ENCODE assay signal across 17 mouse cellular contexts in the genomic region with DNA sequence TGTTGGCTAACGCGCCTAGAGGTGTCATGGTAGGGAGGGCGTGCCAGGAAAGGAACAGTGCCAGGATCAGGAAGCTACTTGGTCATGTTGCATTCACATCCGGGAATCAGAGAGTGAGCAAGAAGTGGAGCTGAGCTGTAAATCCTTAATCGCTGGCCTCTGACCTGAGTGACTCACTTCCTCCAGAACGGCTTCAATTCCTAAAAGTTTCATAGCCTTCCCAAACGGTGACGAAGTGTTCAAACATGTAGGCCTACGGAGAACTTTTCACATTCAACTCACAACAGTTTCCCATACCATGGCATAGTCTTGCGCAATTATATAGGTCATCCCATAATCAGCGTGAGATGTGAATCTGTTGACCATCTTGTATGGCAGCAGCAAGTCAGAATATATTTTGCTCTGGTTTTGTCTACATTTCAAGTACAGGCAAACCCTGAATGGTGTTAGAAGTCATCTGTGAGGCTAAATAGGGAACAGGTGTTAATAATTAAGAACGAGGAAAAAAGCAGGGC.
DNase-seq lines count a peak whose midpoint lies in the region; ATAC-seq and TF ChIP-seq lines count a peak whose summit lies in the region.
"Had no signal": no experiment of that assay in that cellular context is flagged by ENCODE, and none has a peak within 500 bp of the region (broad histone marks: within the 10 kb centered on the region; RNA-seq: fewer than 3 reads in every experiment).

No protein-coding gene starts in this region.

- WGBS in kidney, adult 2 months = 66% methylated on average over 12 of the region's 12 CpGs
- 79% methylated on average over 12 of the region's 12 CpGs for WGBS in kidney, embryonic 14.5 days
- WGBS in forebrain, embryonic 12.5 days = 91% methylated on average over 12 of the region's 12 CpGs
- WGBS in forebrain, embryonic 16.5 days = 86% methylated on average over 12 of the region's 12 CpGs

- no peak overlapping the region for H3K4me2 ChIP-seq in kidney, embryonic 14.5 days (replicated peaks; ENCODE audit: low read depth, low read length)
- H3K4me2 ChIP-seq in forebrain, embryonic 12.5 days = no peak overlapping the region
- H3K4me2 ChIP-seq in forebrain, embryonic 16.5 days (ENCODE audit: low read length) = no peak overlapping the region
- H3K4me2 ChIP-seq: midbrain, embryonic 11.5 days had no signal

- peak; percentile 36 for DNase-seq in kidney, adult 2 months
- peak; percentile 62 for DNase-seq in 3T3-L1 (ENCODE audit: low read depth, low spot score)
- peak; percentile 1 for DNase-seq in R1 (ENCODE audit: low read depth, low spot score)
- DNase-seq in fibroblast of lung, adult 2 months (ENCODE audit: low read depth) = peak; percentile 50
- DNase-seq in adrenal gland, postnatal 25 days = no peak
- DNase-seq: forebrain, postnatal 0 days; gastrocnemius, adult 2 months; heart, postnatal 4 days; kidney, postnatal 4 days; lung, adult 18-20 months; thymus, postnatal 25 days had no signal

- no peak overlapping the region for H3K4me3 ChIP-seq in kidney, adult 2 months (ENCODE audit: insufficient read depth, low read depth, low read length)
- H3K4me3 ChIP-seq in kidney, embryonic 14.5 days (ENCODE audit: low read length) = no peak overlapping the region
- no peak overlapping the region for H3K4me3 ChIP-seq in forebrain, embryonic 12.5 days (replicated peaks)
- no peak overlapping the region for H3K4me3 ChIP-seq in forebrain, embryonic 16.5 days (replicated peaks; ENCODE audit: low read length)
- H3K4me3 ChIP-seq: gastrocnemius, adult 2 months had no signal

- H3K36me3 ChIP-seq in kidney, adult 2 months (ENCODE audit: control insufficient read depth, insufficient read depth, low read length) = no peaks in the 10 kb centered on the region
- no peaks in the 10 kb centered on the region for H3K36me3 ChIP-seq in kidney, embryonic 14.5 days (ENCODE audit: control insufficient read depth, insufficient read depth, low read length)
- no peaks in the 10 kb centered on the region for H3K36me3 ChIP-seq in forebrain, embryonic 12.5 days (replicated peaks)
- H3K36me3 ChIP-seq in forebrain, embryonic 16.5 days (ENCODE audit: control insufficient read depth, insufficient read depth) = no peaks in the 10 kb centered on the region

- ATAC-seq in kidney, embryonic 14.5 days (ENCODE audit: low FRiP score, low TSS enrichment) = no peak
- no peak for ATAC-seq in forebrain, embryonic 12.5 days (ENCODE audit: low FRiP score)
- ATAC-seq in forebrain, embryonic 16.5 days = no peak
- ATAC-seq: forebrain, postnatal 0 days; inflammation-experienced regulatory T-cells, adult 6 months had no signal

- no peak overlapping the region for H3K9ac ChIP-seq in kidney, embryonic 14.5 days (ENCODE audit: low read depth, low read length)
- no peak overlapping the region for H3K9ac ChIP-seq in forebrain, embryonic 12.5 days
- H3K9ac ChIP-seq in forebrain, embryonic 16.5 days (replicated peaks; ENCODE audit: low read depth, low read length) = no peak overlapping the region
- H3K9ac ChIP-seq: forebrain, postnatal 0 days had no signal

- H3K9me3 ChIP-seq in kidney, embryonic 14.5 days (ENCODE audit: control insufficient read depth, low read length) = no peaks in the 10 kb centered on the region
- no peaks in the 10 kb centered on the region for H3K9me3 ChIP-seq in forebrain, embryonic 12.5 days
- H3K9me3 ChIP-seq in forebrain, embryonic 16.5 days (ENCODE audit: control insufficient read depth, low read length) = no peaks in the 10 kb centered on the region

- no peak for TF ChIP-seq POLR2A in kidney, adult 2 months (IDR thresholded peaks at IDR 0.05; ENCODE audit: low read depth, low read length)

- H3K27ac ChIP-seq in kidney, adult 2 months (ENCODE audit: insufficient read depth, low read depth, low read length) = no peak overlapping the region
- H3K27ac ChIP-seq in kidney, embryonic 14.5 days (ENCODE audit: low read depth, low read length) = no peak overlapping the region
- no peak overlapping the region for H3K27ac ChIP-seq in forebrain, embryonic 12.5 days
- no peak overlapping the region for H3K27ac ChIP-seq in forebrain, embryonic 16.5 days (ENCODE audit: low read length)
- H3K27ac ChIP-seq: gastrocnemius, adult 2 months; macrophage had no signal

- H3K4me1 ChIP-seq in kidney, adult 2 months (ENCODE audit: control insufficient read depth, insufficient read depth, low read length) = peaks cover 5% of the 10 kb centered on the region
- H3K4me1 ChIP-seq in kidney, embryonic 14.5 days (ENCODE audit: control insufficient read depth, insufficient read depth, low read length) = no peaks in the 10 kb centered on the region
- H3K4me1 ChIP-seq in forebrain, embryonic 12.5 days = no peaks in the 10 kb centered on the region
- H3K4me1 ChIP-seq in forebrain, embryonic 16.5 days (replicated peaks; ENCODE audit: control insufficient read depth, insufficient read depth, low read length) = no peaks in the 10 kb centered on the region

- no peak for TF ChIP-seq CTCF in kidney, adult 2 months (conservative IDR thresholded peaks at IDR 0.05; ENCODE audit: insufficient read depth, insufficient read length, low read depth, low read length)

- no peaks in the 10 kb centered on the region for H3K27me3 ChIP-seq in kidney, adult 2 months (replicated peaks; ENCODE audit: control insufficient read depth, insufficient read depth, low read length)
- no peaks in the 10 kb centered on the region for H3K27me3 ChIP-seq in kidney, embryonic 14.5 days (ENCODE audit: control insufficient read depth, insufficient read depth, low read length)
- H3K27me3 ChIP-seq in forebrain, embryonic 12.5 days = no peaks in the 10 kb centered on the region
- no peaks in the 10 kb centered on the region for H3K27me3 ChIP-seq in forebrain, embryonic 16.5 days (replicated peaks; ENCODE audit: control insufficient read depth, insufficient read depth, low read length)
